9 mouse cellular contexts compared by ENCODE assay signal in genomic region chrX:6172136-6172822, GRCm38 (mm10). TPM values are rescaled to one million over a fixed set of nuclear protein-coding genes. Genes with fewer than 3 reads are reported as not detected.
DNase-seq lines count a peak whose midpoint lies in the region; ATAC-seq lines count a peak whose summit lies in the region.
"Not testable (repeated sequence)": the region's sequence is repeated elsewhere in the genome, so short reads cannot be mapped to it uniquely, and the experiment has no call there.
"Had no signal": no experiment of that assay in that cellular context is flagged by ENCODE, and none has a peak within 500 bp of the region (broad histone marks: within the 10 kb centered on the region; RNA-seq: fewer than 3 reads in every experiment).

No protein-coding gene starts in this region.

- H3K4me2 ChIP-seq in forebrain, embryonic 15.5 days (replicated peaks), result peak overlapping the region; percentile 14; the same call in 1 of the 2 replicates
- H3K4me2 ChIP-seq in kidney, embryonic 14.5 days (replicated peaks; ENCODE audit: low read depth, low read length), result peak overlapping the region; percentile 36; the same call in 1 of the 2 replicates
- peak overlapping the region; percentile 10; the same call in 1 of the 2 replicates for H3K4me2 ChIP-seq in liver, embryonic 11.5 days
- not testable (repeated sequence) for H3K4me2 ChIP-seq in midbrain, embryonic 16.5 days (ENCODE audit: low read length)
- H3K4me2 ChIP-seq in stomach, embryonic 16.5 days (ENCODE audit: low read depth, low read length), result peak overlapping the region; percentile 38

- not testable (repeated sequence) for H3K36me3 ChIP-seq in forebrain, embryonic 15.5 days; kidney, embryonic 14.5 days (ENCODE audit: control insufficient read depth, insufficient read depth, low read length); liver, embryonic 11.5 days (ENCODE audit: control insufficient read depth, insufficient read depth, low read length); midbrain, embryonic 16.5 days (ENCODE audit: control insufficient read depth, insufficient read depth, low read length); stomach, embryonic 16.5 days (ENCODE audit: control insufficient read depth, insufficient read depth, low read length)

- not testable (repeated sequence) for H3K4me1 ChIP-seq in forebrain, embryonic 15.5 days; kidney, embryonic 14.5 days (ENCODE audit: control insufficient read depth, insufficient read depth, low read length); liver, embryonic 11.5 days (replicated peaks; ENCODE audit: control insufficient read depth, insufficient read depth, low read length); midbrain, embryonic 16.5 days (ENCODE audit: control insufficient read depth, insufficient read depth, low read length); stomach, embryonic 16.5 days (ENCODE audit: control insufficient read depth, insufficient read depth, low read length)

- peak overlapping the region; percentile 40 for H3K4me3 ChIP-seq in forebrain, embryonic 15.5 days
- peak overlapping the region; percentile 26; the same call in 1 of the 2 replicates for H3K4me3 ChIP-seq in kidney, embryonic 14.5 days (ENCODE audit: low read length)
- H3K4me3 ChIP-seq in liver, embryonic 11.5 days (ENCODE audit: low read depth, low read length), result not testable (repeated sequence)
- peak overlapping the region; percentile 42 for H3K4me3 ChIP-seq in midbrain, embryonic 16.5 days (ENCODE audit: low read depth, low read length)
- H3K4me3 ChIP-seq in stomach, embryonic 16.5 days (replicated peaks; ENCODE audit: low read length), result peak overlapping the region; percentile 25

- DNase-seq in Muller cell, postnatal 12 days (ENCODE audit: inconsistent ontology term), result peak; percentile 0
- DNase-seq in liver, embryonic 11.5 days (ENCODE audit: low spot score), result not testable (repeated sequence)

- not testable (repeated sequence) for H3K9me3 ChIP-seq in forebrain, embryonic 15.5 days; kidney, embryonic 14.5 days (ENCODE audit: control insufficient read depth, low read length); liver, embryonic 11.5 days (ENCODE audit: control insufficient read depth, low read length); midbrain, embryonic 16.5 days (replicated peaks; ENCODE audit: control insufficient read depth, low read length, poor library complexity, severe bottlenecking); stomach, embryonic 16.5 days (replicated peaks; ENCODE audit: control insufficient read depth, low read length)

- H3K27me3 ChIP-seq in forebrain, embryonic 15.5 days; kidney, embryonic 14.5 days (ENCODE audit: control insufficient read depth, insufficient read depth, low read length); liver, embryonic 11.5 days (replicated peaks; ENCODE audit: control insufficient read depth, insufficient read depth, low read length); midbrain, embryonic 16.5 days (ENCODE audit: control insufficient read depth, insufficient read depth, low read depth, low read length); stomach, embryonic 16.5 days (ENCODE audit: control insufficient read depth, insufficient read depth, low read length): not testable (repeated sequence)

- peak overlapping the region; percentile 40 for H3K9ac ChIP-seq in forebrain, embryonic 15.5 days (replicated peaks)
- not testable (repeated sequence) for H3K9ac ChIP-seq in kidney, embryonic 14.5 days (ENCODE audit: low read depth, low read length); liver, embryonic 11.5 days (ENCODE audit: low read depth, low read length); stomach, embryonic 16.5 days (ENCODE audit: low read length)
- H3K9ac ChIP-seq in midbrain, embryonic 16.5 days (ENCODE audit: low read depth, low read length), result 0 out of 2 replicates have a peak overlapping the region, but pooled peaks have one; percentile 48

- peak; percentile 42; the same call in 1 of the 2 replicates for ATAC-seq in common myeloid progenitor, adult 5-6 weeks (replicated peaks; ENCODE audit: low read depth, poor library complexity, severe bottlenecking)
- peak; percentile 73 for ATAC-seq in forebrain, embryonic 15.5 days (replicated peaks)
- peak; percentile 39 to 71 for ATAC-seq in hematopoietic stem cell, adult 5-6 weeks (replicated peaks in 1 of 2; ENCODE audit: insufficient read depth in 1 of 2, low FRiP score in 2 of 2, low TSS enrichment in 1 of 2, low read depth in 1 of 2, poor library complexity in 2 of 2, severe bottlenecking in 2 of 2)
- peak; percentile 65 for ATAC-seq in kidney, embryonic 14.5 days (ENCODE audit: low FRiP score, low TSS enrichment)
- ATAC-seq in liver, embryonic 11.5 days (replicated peaks; ENCODE audit: low FRiP score), result peak; percentile 34; the same call in 1 of the 2 replicates
- peak; percentile 75 for ATAC-seq in midbrain, embryonic 16.5 days
- ATAC-seq in stomach, embryonic 16.5 days (ENCODE audit: insufficient read depth, low FRiP score), result peak; percentile 69

- peak overlapping the region; percentile 77 for H3K27ac ChIP-seq in forebrain, embryonic 15.5 days (replicated peaks)
- not testable (repeated sequence) for H3K27ac ChIP-seq in kidney, embryonic 14.5 days (ENCODE audit: low read depth, low read length); liver, embryonic 11.5 days (ENCODE audit: low read depth, low read length); stomach, embryonic 16.5 days (ENCODE audit: low read length)
- H3K27ac ChIP-seq in midbrain, embryonic 16.5 days (ENCODE audit: low read length), result peak overlapping the region; percentile 61

- 31% methylated on average over 13 of the region's 64 CpGs for WGBS in forebrain, embryonic 15.5 days
- WGBS in kidney, embryonic 14.5 days, result 21% methylated on average over 12 of the region's 64 CpGs
- WGBS in liver, embryonic 11.5 days, result no CpG with 5 or more reads among the region's 64 CpGs
- WGBS in midbrain, embryonic 16.5 days, result 31% methylated on average over 7 of the region's 64 CpGs
- 16% methylated on average over 12 of the region's 64 CpGs for WGBS in stomach, embryonic 16.5 days

RNA-seq across cellular contexts. Expression of gene Nudt10, which starts 0.5 kb away (rescaled TPM):
- total RNA-seq in common myeloid progenitor, adult 5-6 weeks (2017), result not detected in 2 replicates
- 54.6 and 62.6 TPM in 2 replicates for polyA plus RNA-seq in forebrain, embryonic 15.5 days (2015; fragmentation: Nextera tagmentation; extraction: Ambion mirVana)
- 0.99 and 1.3 TPM in 2 replicates for total RNA-seq in hematopoietic stem cell, adult 5-6 weeks (2017)
- 17.6 and 19.7 TPM in 2 replicates for polyA plus RNA-seq in kidney, embryonic 14.5 days (2014; fragmentation: Nextera tagmentation; extraction: Ambion mirVana)
- 2.2 and 3.1 TPM in 2 replicates for polyA plus RNA-seq in liver, embryonic 11.5 days (2014; fragmentation: Nextera tagmentation; extraction: Ambion mirVana)
- polyA plus RNA-seq in midbrain, embryonic 16.5 days (2015; fragmentation: Nextera tagmentation; extraction: Ambion mirVana), result 58.0 and 60.0 TPM in 2 replicates
- 2.4 and 3.2 TPM in 2 replicates for polyA plus RNA-seq in stomach, embryonic 16.5 days (2015; fragmentation: Nextera tagmentation; extraction: Ambion mirVana)
- total RNA-seq: megakaryocyte-erythroid progenitor cell, adult 5-6 weeks had no signal
